Mouse (Mus musculus) left cerebral cortex, postnatal 36 days (tissue): ENCODE results near the gene Tacr1. TPM values are rescaled to one million over a fixed set of nuclear protein-coding genes. Genes with fewer than 3 reads are reported as not detected.
"Not testable (repeated sequence)": the region's sequence is repeated elsewhere in the genome, so short reads cannot be mapped to it uniquely, and the experiment has no call there.

Experiments used
- DNase-seq, 2 experiments: peaks; one replicate each; pipeline ENCODE4 v3.0.0; 2021 to 2022; ENCODE audit warnings: low spot score in 2 of 2, mixed read lengths in 1 of 2
- intact Hi-C: fragments of 180-260 bp; cut with DNase I; formaldehyde crosslinking; loops from one replicate; pipeline ENCODE4 v1.15.1; 2025
- total RNA-seq, 2 experiments: library from RNA; stranded (reverse); gene quantifications; 2 replicates each; pipeline ENCODE4 v1.2.3; 2021

Gene Tacr1
- total RNA-seq, result 1 to 10 TPM; 2.1 to 4.0 TPM

DNA sequence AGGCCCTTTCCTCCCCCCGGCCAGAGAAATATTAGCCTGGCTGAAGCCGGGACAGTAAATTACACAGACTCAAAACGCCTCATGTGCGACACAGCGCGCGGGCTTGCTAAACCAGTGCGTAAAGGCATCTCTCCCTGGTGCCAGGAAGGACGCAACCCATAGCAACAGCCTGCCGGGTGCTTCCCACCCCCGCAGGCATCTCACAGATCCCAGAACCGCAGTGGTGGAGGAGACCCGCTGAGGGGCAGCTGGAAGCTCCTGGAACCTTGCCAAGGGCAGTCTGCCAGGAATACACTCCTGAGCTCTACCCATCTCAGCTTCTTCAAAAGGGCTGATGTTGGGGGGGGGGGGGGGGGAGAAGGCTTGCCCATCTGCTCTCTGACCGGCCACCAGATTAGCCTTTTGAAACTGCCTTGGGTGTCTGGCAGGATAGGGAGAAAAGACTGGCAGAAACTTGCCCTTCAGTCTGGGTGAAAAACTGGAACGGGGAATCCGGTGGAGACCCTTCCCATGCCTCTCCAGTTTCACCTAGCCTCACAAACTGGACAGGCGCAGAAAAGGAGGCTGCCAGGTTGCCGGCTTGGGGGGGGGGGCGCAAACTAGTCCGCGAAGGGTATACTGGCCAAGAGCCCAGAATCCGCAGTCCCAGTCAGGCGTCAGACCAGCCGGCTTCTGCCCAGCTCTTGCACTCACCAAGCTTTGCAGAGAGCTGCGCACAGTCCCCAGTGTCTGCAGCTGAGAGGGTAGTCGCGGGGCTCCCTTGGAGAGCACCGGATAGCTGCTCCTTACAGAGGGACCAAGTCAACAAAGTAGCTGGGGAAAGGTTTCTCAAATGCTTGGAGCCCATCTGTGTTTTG is at the start of gene Tacr1:
Tacr1 (plus strand) TSS at position 740 of the 857 bp plus-strand sequence.
- intact Hi-C loops, result no loop called here
- DNase-seq, result peak; percentile 34 to 37

DNA sequence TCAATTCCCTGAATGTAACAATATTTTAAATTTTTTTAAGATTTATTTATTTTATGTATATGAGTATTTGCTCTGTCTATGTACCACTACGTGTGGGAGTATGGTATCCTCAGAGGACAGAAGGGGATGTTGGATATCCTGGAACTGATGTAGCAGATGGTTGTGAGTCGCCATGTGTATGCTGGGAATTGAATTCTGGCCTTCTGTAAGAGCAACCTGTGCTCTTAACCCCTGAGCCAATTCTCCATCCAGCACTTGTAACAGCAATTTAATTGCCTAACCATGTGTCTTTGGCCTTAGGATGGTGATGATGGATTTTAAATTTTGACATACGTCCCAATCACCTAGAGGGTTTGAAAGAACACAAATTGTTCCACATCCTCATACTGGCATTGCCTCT is 26.0 kb upstream of the Tacr1 start:
- DNase-seq, result no peak
- intact Hi-C loops, result no loop called here

DNA sequence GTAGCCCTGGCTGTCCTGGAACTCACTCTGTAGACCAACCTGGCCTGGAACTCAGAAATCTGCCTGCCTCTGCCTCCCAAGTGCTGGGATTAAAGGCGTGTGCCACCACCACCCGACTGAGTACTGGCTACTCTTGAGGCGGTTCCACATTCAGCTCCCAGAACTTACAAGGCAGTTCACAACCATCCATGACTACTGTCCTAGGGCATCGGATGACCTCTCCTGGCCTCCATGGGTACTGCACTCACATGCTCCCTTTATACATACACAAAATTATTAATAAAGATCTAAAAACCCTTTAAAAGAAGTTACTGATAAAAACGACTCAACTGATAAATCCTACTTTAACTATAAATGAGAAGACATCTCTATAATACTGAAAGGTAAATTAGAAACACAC is 18.6 kb upstream of the Tacr1 start:
- no peak for DNase-seq
- intact Hi-C loops, result no loop called here

DNA sequence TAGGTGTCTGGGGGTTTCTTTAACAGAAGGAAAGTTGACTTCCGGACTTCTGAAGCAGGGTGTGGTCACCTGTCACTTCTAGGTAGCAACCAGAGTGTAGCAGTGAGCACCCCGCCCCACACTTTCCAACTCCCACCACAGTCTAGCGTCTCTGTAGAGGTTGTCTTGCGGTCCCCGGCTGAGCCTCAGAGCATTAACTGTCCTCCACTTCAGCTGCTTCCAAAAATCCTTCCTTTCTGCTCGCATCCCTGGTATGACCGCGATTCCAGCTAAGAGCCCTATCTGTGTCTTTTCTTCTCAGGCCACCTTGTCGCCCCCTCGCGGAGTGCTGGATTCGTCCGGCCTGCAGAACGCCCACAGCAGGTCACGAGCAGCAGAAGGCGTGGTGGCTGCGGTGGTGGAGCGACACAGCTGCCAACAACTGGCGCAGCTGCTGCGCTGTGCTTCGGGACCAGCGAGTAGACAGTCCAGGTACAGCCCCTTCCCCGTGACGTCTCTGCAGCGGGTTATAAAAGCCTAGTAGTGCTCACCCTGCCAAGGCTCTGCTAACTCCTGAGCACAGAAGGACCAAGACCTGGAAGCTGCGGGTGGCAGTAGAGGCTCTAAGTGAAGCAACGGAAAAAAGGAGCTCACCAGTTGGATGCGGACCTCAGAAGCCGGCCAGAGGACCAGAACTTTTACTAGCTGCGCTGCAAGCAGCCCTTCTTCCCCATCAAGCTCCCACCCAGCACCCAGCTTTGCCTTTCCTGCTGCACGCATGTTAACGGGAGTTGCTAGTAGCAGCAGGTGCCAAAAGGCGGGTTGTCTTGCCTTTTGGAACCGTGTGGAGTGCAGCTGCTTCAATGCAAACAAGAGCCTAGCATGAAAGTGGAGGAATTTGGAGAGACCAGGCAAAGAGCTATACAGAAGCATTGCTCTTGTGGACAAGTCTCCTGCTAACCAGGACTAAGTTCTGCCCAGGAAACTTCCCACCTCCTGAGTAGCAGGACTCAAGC is 664 bp downstream of the Tacr1 start:
- intact Hi-C loops, result no loop called here
- peak in 1 of 2 experiments; percentile 30 for DNase-seq

DNA sequence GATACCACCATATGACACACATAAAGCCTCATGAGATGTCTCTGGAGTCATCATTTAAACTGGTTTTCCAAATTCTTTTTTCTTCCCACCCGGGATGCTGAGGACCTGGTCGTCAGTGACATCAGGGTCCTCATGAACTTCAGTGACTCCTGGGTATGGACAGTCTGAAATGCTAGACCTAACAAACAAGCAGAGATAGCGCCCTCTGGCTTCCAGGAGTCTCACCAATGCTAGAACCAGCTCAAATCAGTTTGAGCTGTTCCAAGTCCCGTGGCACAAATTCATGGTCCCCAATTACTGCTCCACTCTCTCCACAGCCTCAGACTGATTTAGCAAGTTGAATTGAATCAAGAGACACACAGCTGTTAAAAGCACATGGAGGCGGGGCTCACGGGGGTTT is 16.2 kb downstream of the Tacr1 start:
- intact Hi-C loops, result no loop called here

DNA sequence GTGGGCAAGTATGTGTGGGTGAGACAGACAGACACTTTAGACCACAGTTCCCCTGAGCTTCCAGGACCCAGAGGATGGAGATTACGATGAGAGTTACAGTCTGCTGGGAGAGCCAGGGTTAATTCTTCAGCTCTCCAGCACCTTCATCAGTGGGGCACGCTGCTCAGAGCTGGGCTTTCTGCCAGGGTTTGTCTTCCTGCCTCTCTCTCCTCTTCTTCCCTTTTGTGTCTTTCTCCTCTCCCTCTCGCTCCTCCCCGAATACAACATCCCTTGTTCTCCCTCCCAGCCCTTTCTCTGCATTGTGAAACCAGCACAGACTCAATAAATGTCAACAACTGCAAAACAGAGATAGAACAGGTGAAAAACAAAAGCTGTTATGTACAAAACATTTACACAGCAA is 18.1 kb downstream of the Tacr1 start:
- DNase-seq, result no peak
- intact Hi-C loops, result no loop called here

More for the DNA sequence above, 16.2 kb downstream of the Tacr1 start:
- DNase-seq, result no peak

DNA sequence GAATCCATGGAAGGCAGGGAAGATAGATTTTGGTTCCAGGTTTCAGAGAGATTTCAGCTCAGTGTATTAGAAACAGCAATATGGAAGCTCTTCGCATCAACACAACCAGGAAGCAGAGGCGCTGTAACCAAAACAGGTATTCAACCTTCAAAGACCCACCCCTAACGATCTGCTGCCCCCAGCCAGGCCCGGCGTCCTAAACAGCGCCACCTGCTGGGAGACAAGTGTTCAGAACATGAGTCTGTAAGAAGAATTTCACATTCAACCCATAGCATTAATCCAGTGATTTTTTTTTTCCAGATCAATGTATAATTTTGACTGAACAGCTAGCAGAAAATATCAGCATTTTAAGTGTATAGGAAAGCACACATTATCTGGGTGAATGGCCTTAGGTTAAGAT is 26.8 kb downstream of the Tacr1 start:
- DNase-seq, result no peak
- intact Hi-C loops, result no loop called here

DNA sequence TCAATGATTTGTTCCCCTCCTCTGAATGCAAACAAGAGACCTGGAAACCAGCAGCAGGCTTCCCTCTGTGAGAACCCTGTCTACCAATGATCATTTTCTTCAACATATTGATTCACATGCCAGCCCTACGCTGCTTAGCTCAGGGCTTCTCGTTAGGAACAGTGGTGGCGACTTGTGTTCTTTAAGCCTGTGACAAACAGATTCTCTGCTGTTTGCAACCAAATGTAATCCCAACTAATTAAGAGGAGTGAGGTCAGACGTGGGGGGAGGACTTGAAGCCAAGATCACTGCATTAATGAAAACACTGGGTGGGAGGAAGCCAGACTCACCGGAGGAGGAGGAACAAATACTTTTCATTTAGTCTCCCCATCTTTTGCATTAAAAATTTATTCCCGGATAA is 27.6 kb downstream of the Tacr1 start:
- no peak for DNase-seq
- intact Hi-C loops, result no loop called here

DNA sequence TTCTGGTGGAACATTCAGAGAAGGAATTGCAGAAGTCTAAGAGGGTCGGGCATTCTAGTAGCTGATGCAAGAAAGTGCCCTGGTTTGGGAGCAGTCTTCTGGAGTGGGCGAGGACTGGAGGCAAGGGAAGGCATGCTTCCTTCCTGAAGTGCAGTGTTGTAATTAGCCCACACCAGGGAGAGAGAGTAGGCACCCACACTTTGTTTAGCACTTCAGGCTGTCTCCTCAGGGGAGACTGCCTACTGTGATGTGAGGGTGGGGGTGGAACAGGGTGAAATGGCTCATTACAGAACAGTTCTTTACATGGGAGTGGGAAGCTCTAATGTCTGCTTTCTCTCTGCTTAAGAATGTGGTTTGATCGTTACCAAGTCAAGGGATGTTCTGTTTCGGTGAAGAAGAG is 35.0 kb downstream of the Tacr1 start:
- intact Hi-C loops, result no loop called here
- peak; percentile 5 to 6 for DNase-seq

DNA sequence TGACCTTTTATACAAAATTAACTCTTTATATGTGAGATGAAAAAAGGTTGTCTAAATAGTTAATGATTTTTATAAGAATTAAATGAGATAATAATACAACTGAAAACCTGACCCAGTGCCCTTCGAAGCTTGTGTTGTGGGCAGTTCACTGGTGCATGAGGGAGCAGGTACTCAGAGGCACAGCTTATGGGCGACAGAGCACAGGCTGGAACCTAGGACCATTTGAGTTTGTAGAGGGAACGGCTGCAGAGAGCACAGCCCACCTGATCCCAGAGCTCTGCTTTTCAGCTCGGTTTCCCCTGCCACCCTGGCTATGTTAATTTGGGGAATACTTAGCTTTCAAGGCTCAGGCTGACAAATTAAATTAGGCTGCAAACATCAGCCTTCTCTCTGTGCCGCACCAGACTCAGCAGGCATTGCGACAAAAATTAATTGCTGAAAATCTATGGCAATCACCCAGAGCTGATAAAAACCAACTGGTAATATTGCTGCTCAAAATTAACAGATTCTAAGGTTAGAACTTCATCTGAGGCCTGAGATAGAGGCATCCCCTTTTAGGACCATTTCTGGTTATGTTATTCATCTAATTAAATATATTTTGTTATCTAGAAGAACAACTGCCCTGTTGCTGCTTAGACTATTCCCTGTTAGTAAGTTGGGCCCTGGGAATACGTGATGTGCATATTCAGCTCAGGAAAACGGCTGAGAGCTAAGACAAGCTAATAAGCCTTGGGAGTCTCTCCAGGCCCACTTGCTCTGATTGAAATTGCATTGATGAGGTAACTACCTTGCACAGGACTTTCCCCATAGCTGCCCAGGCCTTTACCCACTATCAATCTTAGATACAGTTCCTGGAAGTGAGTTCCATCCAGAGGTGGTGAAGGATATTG is 50.3 kb downstream of the Tacr1 start:
- DNase-seq, intact Hi-C loops: not testable (repeated sequence)

DNA sequence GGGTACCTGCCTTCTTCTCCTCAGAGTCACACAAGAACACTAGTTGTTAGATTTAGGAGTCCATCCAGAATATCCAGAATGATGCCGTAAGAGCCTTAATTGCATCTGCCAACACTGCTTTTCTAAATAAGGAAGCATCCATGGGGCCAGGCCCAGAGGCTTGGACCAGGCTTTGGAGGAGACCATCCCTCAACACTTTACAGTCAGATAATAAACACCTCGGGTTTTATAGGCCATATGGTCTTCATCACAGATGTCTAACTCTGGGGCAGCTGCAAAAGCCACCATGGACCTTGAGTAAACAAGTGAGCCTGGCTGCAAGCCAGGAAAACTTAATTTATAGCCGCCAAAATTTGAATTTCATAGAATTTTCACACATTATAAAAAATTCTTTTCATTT is 53.1 kb downstream of the Tacr1 start:
- DNase-seq, result no peak
- intact Hi-C loops, result no loop called here

DNA sequence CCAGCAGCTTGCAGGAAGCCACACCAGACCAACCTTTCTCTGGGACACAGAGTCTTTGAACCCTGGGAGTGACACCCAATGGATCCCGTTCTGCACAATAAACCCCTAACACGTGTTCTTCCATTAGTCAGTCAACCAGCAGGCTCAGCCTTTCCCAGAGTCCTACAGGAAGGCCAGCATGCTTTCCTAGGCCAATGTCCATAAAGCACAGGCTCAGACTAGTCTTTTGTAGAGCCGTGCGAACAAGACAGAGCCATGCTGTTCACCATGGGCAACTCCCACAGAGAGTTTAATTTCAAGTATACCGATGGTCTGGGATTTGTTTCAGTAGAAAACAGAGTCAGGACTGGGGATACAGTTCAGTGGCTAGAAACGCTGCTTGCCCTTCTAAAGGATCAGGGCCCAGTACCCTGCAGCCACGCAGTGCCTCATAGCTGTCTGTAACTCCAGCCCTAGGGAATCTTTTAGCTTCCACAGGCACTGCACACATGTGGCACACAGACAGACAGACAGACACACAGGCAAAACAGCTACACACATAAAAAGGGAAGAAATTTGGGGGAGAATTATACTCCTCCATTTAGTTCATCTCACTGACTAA is 55.1 kb downstream of the Tacr1 start:
- intact Hi-C loops, result no loop called here
- DNase-seq, result no peak

DNA sequence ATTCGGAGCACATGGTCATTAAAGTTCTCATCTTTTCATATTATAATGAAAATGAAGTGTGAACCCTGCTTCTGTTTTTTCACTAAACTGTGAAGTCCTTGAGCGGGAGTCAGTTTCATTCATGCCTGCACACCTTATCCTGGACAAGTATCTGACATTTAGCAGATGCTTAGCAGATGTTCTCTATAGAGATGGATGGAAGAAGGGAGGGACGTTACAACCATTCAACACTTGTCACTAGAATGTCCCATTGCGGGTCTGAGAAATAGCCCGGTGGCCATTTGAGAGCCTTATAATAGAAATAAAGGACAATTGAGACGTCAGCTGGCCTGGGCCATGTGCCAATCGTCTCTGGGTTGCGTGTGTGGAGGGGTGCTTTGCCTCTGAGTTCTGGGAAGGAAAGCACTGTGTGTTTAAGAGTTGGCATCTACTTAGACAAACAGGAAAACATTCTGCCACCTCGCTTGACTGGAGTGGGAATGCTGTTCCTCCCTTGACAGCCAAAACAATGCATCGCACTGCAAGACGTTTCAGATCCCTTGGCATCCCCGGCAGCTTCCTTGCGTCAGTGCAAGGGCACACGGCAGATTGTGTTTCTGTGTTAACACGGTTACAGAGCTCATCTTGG is 56.7 kb downstream of the Tacr1 start:
- no peak for DNase-seq
- intact Hi-C loops, result no loop called here

DNA sequence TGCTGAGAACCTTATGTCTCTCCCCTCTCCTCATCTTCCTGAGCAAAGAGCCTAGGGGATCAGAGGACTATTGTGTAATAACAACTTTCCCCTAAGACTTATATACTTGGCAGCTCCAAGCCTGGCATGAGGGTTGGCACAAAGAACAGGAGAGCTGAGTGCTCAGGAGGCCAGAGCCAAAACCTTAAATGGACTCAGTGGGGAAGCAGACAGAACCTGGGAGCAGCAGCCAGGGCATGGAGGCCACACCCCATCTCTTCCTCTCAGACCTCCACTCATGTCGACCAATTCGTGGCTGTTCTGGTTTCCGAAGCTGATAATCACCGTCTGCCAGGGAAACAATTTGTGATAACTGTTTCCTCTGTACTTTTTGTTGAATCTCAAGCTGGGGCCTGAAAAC is 61.0 kb downstream of the Tacr1 start:
- no peak for DNase-seq
- intact Hi-C loops, result no loop called here

DNA sequence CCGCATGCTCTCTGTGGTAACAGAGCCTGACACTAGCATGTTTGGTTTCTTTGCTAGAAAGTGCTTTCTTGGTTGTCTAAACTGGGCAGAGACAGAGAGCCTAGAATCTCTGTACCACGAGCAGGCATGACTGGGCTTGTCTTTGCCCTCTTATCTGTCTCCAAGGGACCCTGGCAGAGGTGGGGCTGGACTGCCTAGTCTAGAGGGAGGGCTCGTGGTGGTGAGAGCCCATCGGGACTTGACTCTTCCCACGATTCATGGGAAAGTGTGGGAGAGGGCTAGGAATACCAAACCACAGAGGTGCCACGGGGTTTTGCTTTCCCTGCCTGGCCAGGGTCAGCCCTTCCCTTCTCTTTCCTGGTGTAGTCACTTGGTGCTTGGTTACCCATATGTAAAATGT is 72.3 kb downstream of the Tacr1 start:
- intact Hi-C loops, result no loop called here
- DNase-seq, result no peak

DNA sequence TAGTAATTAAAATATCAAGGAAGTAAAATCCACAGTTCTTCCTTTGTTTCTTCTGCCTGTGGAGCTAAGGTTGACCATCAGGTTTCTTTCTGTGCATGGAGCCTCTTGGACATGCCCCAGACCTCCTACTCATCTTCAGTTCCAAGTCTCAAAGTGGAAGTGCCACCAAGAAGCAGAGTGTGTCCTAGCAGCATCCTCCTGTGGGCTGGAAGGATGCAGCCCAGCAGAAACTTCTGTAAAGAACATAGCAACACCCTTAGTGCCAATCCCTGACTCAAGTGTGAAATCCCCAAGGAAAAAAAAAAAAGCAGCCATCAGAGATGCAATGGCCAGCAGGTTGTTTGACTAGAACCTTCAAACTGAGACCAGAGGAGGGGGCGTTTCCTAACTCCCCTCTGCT is 81.7 kb downstream of the Tacr1 start:
- peak in 1 of 2 experiments; percentile 8 for DNase-seq
- intact Hi-C loops, result no loop called here

DNA sequence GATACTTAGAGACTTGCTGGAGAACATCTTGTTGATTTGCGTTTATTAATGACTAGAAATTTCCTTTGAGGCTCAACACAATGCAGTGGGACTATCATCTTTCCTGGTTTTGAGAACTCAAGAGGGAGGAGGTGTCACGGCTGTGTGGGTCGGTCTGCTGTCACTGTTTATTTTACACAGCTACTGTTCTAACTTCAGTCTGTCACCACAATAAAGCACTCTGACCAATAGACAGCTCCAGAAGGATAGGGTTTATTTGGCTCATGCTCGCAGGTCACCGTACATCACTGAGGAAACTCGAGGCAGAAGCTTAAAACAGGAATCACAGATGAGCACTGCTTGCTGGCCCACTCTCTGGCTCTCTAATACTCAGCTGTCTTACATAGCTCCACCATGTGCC is 92.3 kb downstream of the Tacr1 start:
- intact Hi-C loops, result no loop called here
- no peak for DNase-seq

DNA sequence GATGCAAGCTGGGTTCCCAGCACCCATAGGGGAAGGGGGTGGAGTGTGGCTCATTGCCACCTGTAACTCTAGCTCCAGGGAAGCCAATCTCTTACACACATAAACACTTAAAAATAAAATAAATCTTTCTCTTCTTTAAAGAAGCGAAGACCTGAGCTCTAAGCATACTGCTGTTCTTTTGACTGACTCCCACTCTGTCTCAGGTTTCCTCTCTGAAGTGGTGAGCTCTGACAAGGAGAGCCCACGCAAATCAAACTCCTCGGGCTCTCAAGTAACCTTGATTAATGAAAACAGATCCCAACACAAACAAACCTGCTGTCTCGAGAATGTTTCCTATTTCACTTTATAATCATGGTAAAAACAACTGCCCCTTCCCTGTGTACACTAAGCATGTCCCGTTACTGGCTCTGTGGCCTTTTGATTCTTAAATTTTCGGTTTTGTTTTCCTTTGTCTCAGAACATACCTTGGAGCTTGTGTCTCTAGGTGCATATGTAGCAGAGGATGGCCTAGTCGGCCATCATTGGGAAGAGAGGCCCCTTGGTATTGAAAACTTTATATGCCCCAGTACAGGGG is 108.8 kb downstream of the Tacr1 start:
- intact Hi-C loops, result no loop called here
- no peak for DNase-seq
